Mouse (Mus musculus): Measurements from ENCODE around the gene Nckap5. TPM values are rescaled to one million over a fixed set of nuclear protein-coding genes. Genes with fewer than 3 reads are reported as not detected.
A peak's percentile ranks its signal among the peaks of the same experiment; 100 is the strongest.

The Nckap5 gene
- polyA plus RNA-seq, 1 experiment from 2014 or later, result 1.1 TPM

GRCm38 (mm10) chr1:126617464-126618041 lies 213.0 kb downstream of the Nckap5 start:
- Histone ChIP-seq H3K4me2 (ENCODE audit: low read depth, low read length) (no peak overlapping the region; the same call in 1 of the 2 replicates), H3K27me3 (ENCODE audit: insufficient read depth, low read length) (no peaks in the 10 kb centered on the region), H3K4me1 (ENCODE audit: insufficient read depth) (0 out of 2 replicates have a peak, but pooled peaks cover 3% of the 10 kb centered on the region), H3K4me3 (ENCODE audit: low read depth, low read length) (no peak overlapping the region), H3K27ac (ENCODE audit: low read depth) (no peak overlapping the region), H3K9ac (replicated peaks) (no peak overlapping the region), H3K9me3 (ENCODE audit: low read length) (peaks cover 8% of the 10 kb centered on the region; the same call in 1 of the 2 replicates), H3K36me3 (replicated peaks; ENCODE audit: insufficient read depth, low read length) (no peaks in the 10 kb centered on the region)
- TF ChIP-seq EP300 (IDR thresholded peaks at IDR 0.05; ENCODE audit: low read depth), result peak; percentile 22; the same call in 1 of the 2 replicates
- no peak for TF ChIP-seq CTCF (IDR thresholded peaks at IDR 0.05; ENCODE audit: low read depth)
- no peak for ATAC-seq
- WGBS (ENCODE audit: insufficient replicate concordance), result 41% methylated on average over 9 of the region's 9 CpGs
- DNase-seq, result no peak

GRCm38 (mm10) chr1:126616964-126617363 lies 213.6 kb downstream of the Nckap5 start:
- H3K9me3 ChIP-seq (ENCODE audit: low read length), result peaks cover 8% of the 10 kb centered on the region; the same call in 1 of the 2 replicates
- no peaks in the 10 kb centered on the region for H3K4me1 ChIP-seq (ENCODE audit: insufficient read depth)
- ATAC-seq (no peak), DNase-seq (no peak)
- WGBS (ENCODE audit: insufficient replicate concordance), result 46% methylated on average over 5 of the region's 5 CpGs
- H3K4me2 ChIP-seq (ENCODE audit: low read depth, low read length), result no peak overlapping the region
- no peak overlapping the region for H3K27ac ChIP-seq (ENCODE audit: low read depth)
- H3K4me3 ChIP-seq (ENCODE audit: low read depth, low read length), result no peak overlapping the region
- H3K9ac ChIP-seq (replicated peaks), result no peak overlapping the region
- H3K36me3 ChIP-seq (replicated peaks; ENCODE audit: insufficient read depth, low read length), result no peaks in the 10 kb centered on the region
- no peaks in the 10 kb centered on the region for H3K27me3 ChIP-seq (ENCODE audit: insufficient read depth, low read length)
- no peak for TF ChIP-seq EP300 (IDR thresholded peaks at IDR 0.05; ENCODE audit: low read depth)
- no peak for TF ChIP-seq CTCF (IDR thresholded peaks at IDR 0.05; ENCODE audit: low read depth)

DNA sequence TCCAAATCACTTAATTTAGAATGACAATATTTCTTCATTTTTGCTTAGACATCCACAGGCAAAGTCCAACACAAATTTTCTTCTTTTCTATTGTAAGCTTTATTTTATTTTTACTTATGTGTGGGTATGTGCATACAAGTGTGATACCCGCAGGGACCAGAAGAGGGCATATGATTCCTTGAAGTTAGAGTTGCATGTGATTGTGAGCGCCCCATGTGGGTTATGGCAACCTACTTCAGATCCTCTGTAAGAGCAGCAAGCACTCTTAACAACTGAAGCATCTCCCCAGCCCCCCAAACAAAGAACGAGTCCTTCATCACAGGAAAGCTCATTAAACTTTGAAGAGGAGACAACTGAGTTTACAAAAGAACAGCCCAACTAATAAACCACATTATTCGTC lies 217.7 kb downstream of the Nckap5 start:
- H3K27me3 ChIP-seq (ENCODE audit: insufficient read depth, low read length), result no peaks in the 10 kb centered on the region
- no peak for ATAC-seq
- 67% methylated on average over 4 of the region's 4 CpGs for WGBS (ENCODE audit: insufficient replicate concordance)
- peaks cover 8% of the 10 kb centered on the region; the same call in 1 of the 2 replicates for H3K9me3 ChIP-seq (ENCODE audit: low read length)
- H3K4me2 ChIP-seq (ENCODE audit: low read depth, low read length), result no peak overlapping the region
- no peak for DNase-seq
- TF ChIP-seq CTCF (IDR thresholded peaks at IDR 0.05; ENCODE audit: low read depth), result no peak
- TF ChIP-seq EP300 (IDR thresholded peaks at IDR 0.05; ENCODE audit: low read depth), result no peak
- H3K27ac ChIP-seq (ENCODE audit: low read depth), result no peak overlapping the region
- no peak overlapping the region for H3K4me3 ChIP-seq (ENCODE audit: low read depth, low read length)
- no peaks in the 10 kb centered on the region for H3K4me1 ChIP-seq (ENCODE audit: insufficient read depth)
- no peak overlapping the region for H3K9ac ChIP-seq (replicated peaks)
- no peaks in the 10 kb centered on the region for H3K36me3 ChIP-seq (replicated peaks; ENCODE audit: insufficient read depth, low read length)

- no peak for TF ChIP-seq EP300 (IDR thresholded peaks at IDR 0.05; ENCODE audit: low read depth)
- TF ChIP-seq CTCF (IDR thresholded peaks at IDR 0.05; ENCODE audit: low read depth), result no peak
- no peak overlapping the region for H3K4me2 ChIP-seq (ENCODE audit: low read depth, low read length)
- ATAC-seq, result no peak
- WGBS (ENCODE audit: insufficient replicate concordance), result 85% methylated on average over 4 of the region's 4 CpGs
- H3K4me1 ChIP-seq (ENCODE audit: insufficient read depth), result no peaks in the 10 kb centered on the region
- DNase-seq, result no peak
- H3K9ac ChIP-seq (replicated peaks), result no peak overlapping the region
- H3K27me3 ChIP-seq (ENCODE audit: insufficient read depth, low read length), result no peaks in the 10 kb centered on the region
- H3K9me3 ChIP-seq (ENCODE audit: low read length), result no peaks in the 10 kb centered on the region
- H3K27ac ChIP-seq (ENCODE audit: low read depth), result no peak overlapping the region
- no peaks in the 10 kb centered on the region for H3K36me3 ChIP-seq (replicated peaks; ENCODE audit: insufficient read depth, low read length)
- no peak overlapping the region for H3K4me3 ChIP-seq (ENCODE audit: low read depth, low read length)
Observed at GRCm38 (mm10) chr1:126608586-126608985, 222.0 kb downstream of the Nckap5 start.

DNA sequence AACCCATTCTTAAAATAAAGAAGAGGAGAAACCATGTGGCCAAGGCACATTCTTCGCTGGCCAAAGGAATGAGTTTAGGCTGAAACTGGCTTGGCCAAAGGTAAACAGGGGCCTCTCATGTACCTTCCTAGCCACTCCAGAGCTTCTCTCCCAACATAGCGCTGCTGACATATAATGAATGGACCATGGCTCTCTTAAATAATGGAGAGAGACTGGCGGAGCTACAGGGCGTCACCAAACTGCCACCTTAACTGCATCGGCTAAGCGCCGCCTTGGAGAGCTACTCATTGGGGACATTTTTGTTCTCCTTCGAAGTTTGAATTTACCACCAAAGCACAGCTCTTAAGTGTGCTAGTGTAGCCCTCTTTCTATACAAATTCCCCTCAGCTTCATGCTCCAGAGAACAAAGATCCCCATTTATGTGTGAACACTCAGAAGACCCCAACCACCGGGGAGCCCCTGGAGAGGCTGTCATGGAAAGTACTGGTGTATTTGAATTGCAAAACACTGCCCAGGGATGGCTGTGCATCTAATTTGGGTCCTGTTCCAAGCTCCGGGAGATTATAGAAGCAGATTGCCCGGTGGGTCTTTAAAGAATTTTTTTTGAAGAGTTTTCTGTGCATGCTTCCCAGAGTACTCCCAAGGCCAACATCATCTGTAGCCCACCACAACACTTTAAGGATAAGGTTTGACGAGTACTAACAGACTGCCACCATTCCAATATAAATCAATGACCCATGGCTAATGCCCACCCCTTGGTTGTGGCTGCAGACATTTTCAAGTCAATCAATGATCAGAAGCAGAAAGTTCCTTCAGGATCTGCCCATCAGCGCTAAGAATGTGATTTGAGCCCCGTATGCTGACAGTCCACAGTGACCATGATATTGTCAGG lies 224.2 kb downstream of the Nckap5 start:
- no peak overlapping the region for H3K27ac ChIP-seq (ENCODE audit: low read depth)

GRCm38 (mm10) chr1:126604551-126604950 lies 226.0 kb downstream of the Nckap5 start:
- 0 out of 2 replicates have a peak overlapping the region, but pooled peaks have one; percentile 30 for H3K9ac ChIP-seq (replicated peaks)
- ATAC-seq (peak; percentile 85), DNase-seq (peak; percentile 34)

More for the DNA sequence above, 224.2 kb downstream of the Nckap5 start:
- Histone ChIP-seq H3K9ac (replicated peaks) (no peak overlapping the region), H3K4me3 (ENCODE audit: low read depth, low read length) (no peak overlapping the region), H3K9me3 (ENCODE audit: low read length) (no peaks in the 10 kb centered on the region), H3K4me2 (ENCODE audit: low read depth, low read length) (no peak overlapping the region), H3K4me1 (ENCODE audit: insufficient read depth) (no peaks in the 10 kb centered on the region), H3K36me3 (replicated peaks; ENCODE audit: insufficient read depth, low read length) (no peaks in the 10 kb centered on the region), H3K27me3 (ENCODE audit: insufficient read depth, low read length) (no peaks in the 10 kb centered on the region)
- ATAC-seq (no peak), DNase-seq (no peak)
- TF ChIP-seq EP300 (IDR thresholded peaks at IDR 0.05; ENCODE audit: low read depth), result no peak
- no peak for TF ChIP-seq CTCF (IDR thresholded peaks at IDR 0.05; ENCODE audit: low read depth)
- WGBS (ENCODE audit: insufficient replicate concordance), result 82% methylated on average over 14 of the region's 14 CpGs

More at GRCm38 (mm10) chr1:126604551-126604950, 226.0 kb downstream of the Nckap5 start:
- Histone ChIP-seq H3K36me3 (replicated peaks; ENCODE audit: insufficient read depth, low read length) (no peaks in the 10 kb centered on the region), H3K4me2 (ENCODE audit: low read depth, low read length) (peak overlapping the region; percentile 45), H3K4me1 (ENCODE audit: insufficient read depth) (peaks cover 2% of the 10 kb centered on the region; the same call in 1 of the 2 replicates), H3K9me3 (ENCODE audit: low read length) (no peaks in the 10 kb centered on the region), H3K27me3 (ENCODE audit: insufficient read depth, low read length) (no peaks in the 10 kb centered on the region), H3K27ac (ENCODE audit: low read depth) (peak overlapping the region; percentile 13; the same call in 1 of the 2 replicates), H3K4me3 (ENCODE audit: low read depth, low read length) (peak overlapping the region; percentile 17; the same call in 1 of the 2 replicates)
- 49% methylated on average over 9 of the region's 9 CpGs for WGBS (ENCODE audit: insufficient replicate concordance)
- TF ChIP-seq CTCF (IDR thresholded peaks at IDR 0.05; ENCODE audit: low read depth) (no peak), EP300 (IDR thresholded peaks at IDR 0.05; ENCODE audit: low read depth) (no peak)

Measured in liver, postnatal 0 days (tissue).